Mouse (Mus musculus): Measurements from ENCODE around the gene Nagk.
"Not testable (repeated sequence)": the region's sequence is repeated elsewhere in the genome, so short reads cannot be mapped to it uniquely, and the experiment has no call there.

Gene Nagk

GRCm38 (mm10) chr6:83802846-83803245, 8.1 kb downstream of the Nagk start:
- DNase-seq (ENCODE audit: extremely low spot score, low read depth, low spot score), result no peak

GRCm38 (mm10) chr6:83815801-83816200, 21.0 kb downstream of the Nagk start:
- no peak for DNase-seq (ENCODE audit: extremely low spot score, low read depth, low spot score)

GRCm38 (mm10) chr6:83818996-83819395, 24.2 kb downstream of the Nagk start:
- DNase-seq (ENCODE audit: extremely low spot score, low read depth, low spot score), result no peak

- DNase-seq (ENCODE audit: extremely low spot score, low read depth, low spot score), result no peak
Measured at GRCm38 (mm10) chr6:83820727-83821515, 26.1 kb downstream of the Nagk start.

- no peak for DNase-seq (ENCODE audit: extremely low spot score, low read depth, low spot score)
Measured at GRCm38 (mm10) chr6:83821856-83822255, 27.1 kb downstream of the Nagk start.

- DNase-seq (ENCODE audit: extremely low spot score, low read depth, low spot score), result peak; percentile 39
Measured at GRCm38 (mm10) chr6:83830941-83831605, 36.3 kb downstream of the Nagk start.

GRCm38 (mm10) chr6:83831606-83832123, 36.9 kb downstream of the Nagk start, which contains the start of gene Paip2b:
Paip2b (minus strand) TSS chr6:83831741.
- peak; percentile 99 for DNase-seq (ENCODE audit: extremely low spot score, low read depth, low spot score)

- DNase-seq (ENCODE audit: extremely low spot score, low read depth, low spot score), result not testable (repeated sequence)
Measured at GRCm38 (mm10) chr6:83832393-83832792, 37.6 kb downstream of the Nagk start.

- DNase-seq (ENCODE audit: extremely low spot score, low read depth, low spot score), result no peak
Measured at GRCm38 (mm10) chr6:83836826-83837225, 42.0 kb downstream of the Nagk start.

GRCm38 (mm10) chr6:83838046-83838445, 43.3 kb downstream of the Nagk start:
- DNase-seq (ENCODE audit: extremely low spot score, low read depth, low spot score), result no peak

- DNase-seq (ENCODE audit: extremely low spot score, low read depth, low spot score), result no peak
Measured at GRCm38 (mm10) chr6:83840086-83840485, 45.3 kb downstream of the Nagk start.

- no peak for DNase-seq (ENCODE audit: extremely low spot score, low read depth, low spot score)
Measured at GRCm38 (mm10) chr6:83844913-83845312, 50.1 kb downstream of the Nagk start.

- DNase-seq (ENCODE audit: extremely low spot score, low read depth, low spot score), result no peak
Measured at GRCm38 (mm10) chr6:83846141-83846540, 51.4 kb downstream of the Nagk start.

- no peak for DNase-seq (ENCODE audit: extremely low spot score, low read depth, low spot score)
Measured at GRCm38 (mm10) chr6:83849446-83849845, 54.7 kb downstream of the Nagk start.
